Mouse (Mus musculus) bone marrow macrophage, adult 2 months (primary cell): ENCODE data around the gene Cpm.

ENCODE experiments used
- CTCF ChIP-seq: IDR thresholded peaks from 2 replicates; pipeline ENCODE4 v1.5.1; 2012; ENCODE audit warnings: low read depth, mild to moderate bottlenecking, low read length, moderate library complexity
- POLR2A ChIP-seq: IDR thresholded peaks from 2 replicates; pipeline ENCODE4 v1.6.1; 2012; ENCODE audit warnings: mild to moderate bottlenecking, low read depth, low read length, borderline replicate concordance

DNA sequence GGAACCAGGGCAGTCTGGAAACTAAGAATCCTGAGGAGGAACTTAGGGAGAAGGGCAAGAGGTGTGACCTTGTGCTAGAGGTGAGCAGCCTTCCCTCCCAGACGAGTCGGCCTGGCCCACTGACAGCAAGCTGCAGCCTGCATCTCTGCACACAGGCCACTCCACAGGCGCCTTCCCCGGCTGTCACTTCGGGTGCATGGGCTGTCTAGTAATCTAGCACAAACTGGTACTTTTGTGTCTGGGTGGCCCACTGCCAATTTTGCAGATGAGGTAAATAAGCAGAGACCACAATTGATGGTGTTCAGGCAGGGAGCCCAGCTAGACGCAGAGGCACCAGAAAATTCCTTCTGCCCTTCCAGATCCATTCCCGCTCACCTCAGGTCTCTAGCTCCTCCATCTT lies 43.4 kb downstream of the Cpm start:
- TF ChIP-seq POLR2A (no peak), CTCF (no peak)
